Mouse (Mus musculus) heart, postnatal 0 days (tissue): Measurements from ENCODE around the gene Flvcr2. TPM values are rescaled to one million over a fixed set of nuclear protein-coding genes. Genes with fewer than 3 reads are reported as not detected.

ENCODE experiments used
- ATAC-seq: fragments of 200-750 bp; cut with Nextera tagmentation; 2 replicates; pipeline ENCODE4 v1.8.0; 2017; ENCODE audit warnings: low read depth, moderate number of reproducible peaks, moderate library complexity; ENCODE audit not compliant: insufficient read depth
- DNase-seq: peaks from one replicate; pipeline ENCODE4 v3.0.0-alpha.2; 2016; ENCODE audit warnings: low spot score
- H3K27ac ChIP-seq: fragments of 300-500 bp; sonication (generic); 2 replicates; pipeline ENCODE4 v1.5.1; 2014; ENCODE audit warnings: low read depth, mild to moderate bottlenecking
- H3K27me3 ChIP-seq: fragments of 300-500 bp; sonication (generic); 2 replicates; pipeline ENCODE4 v1.6.1; 2014; ENCODE audit warnings: low read length, mixed read lengths; ENCODE audit not compliant: control insufficient read depth, insufficient read depth
- H3K36me3 ChIP-seq: fragments of 300-500 bp; sonication (generic); replicated peaks from 2 replicates; pipeline ENCODE4 v1.6.1; 2014; ENCODE audit warnings: low read length, mixed read lengths; ENCODE audit not compliant: control insufficient read depth, insufficient read depth
- H3K4me1 ChIP-seq: fragments of 300-500 bp; sonication (generic); 2 replicates; pipeline ENCODE4 v1.6.1; 2014; ENCODE audit warnings: antibody characterized with exemption; ENCODE audit not compliant: control insufficient read depth, insufficient read depth
- H3K4me2 ChIP-seq: fragments of 300-500 bp; sonication (generic); 2 replicates; pipeline ENCODE4 v1.6.1; 2014; ENCODE audit warnings: low read depth, mild to moderate bottlenecking, low read length, moderate library complexity
- H3K4me3 ChIP-seq: fragments of 300-500 bp; sonication (generic); 2 replicates; pipeline ENCODE4 v1.5.1; 2014; ENCODE audit warnings: low read depth, low read length
- H3K9ac ChIP-seq: fragments of 300-500 bp; sonication (generic); replicated peaks from 2 replicates; pipeline ENCODE4 v1.6.1; 2014; ENCODE audit warnings: low read depth, low read length, mixed read lengths
- H3K9me3 ChIP-seq: fragments of 300-500 bp; sonication (generic); replicated peaks from 2 replicates; pipeline ENCODE4 v1.6.1; 2016; ENCODE audit warnings: low read length; ENCODE audit not compliant: control insufficient read depth
- CTCF ChIP-seq: IDR thresholded peaks from 2 replicates; pipeline ENCODE4 v1.5.1; 2016; ENCODE audit warnings: antibody characterized with exemption, control low read depth, low read depth
- EP300 ChIP-seq: IDR thresholded peaks from 2 replicates; pipeline ENCODE4 v1.6.1; 2016; ENCODE audit warnings: antibody characterized with exemption, low read depth
- WGBS: fragments of 180-500 bp; shearing (Covaris S2); extraction: QIAGEN DNeasy Blood & Tissue Kit; methylation state at CpG from one replicate; pipeline ENCODE4 v1.1.7; 2014; 5-methylcytosine and 5-hydroxymethylcytosine counted together
- polyA plus RNA-seq: library from polyadenylated mRNA; unstranded; fragments of >200 nt; fragmentation: Nextera tagmentation; extraction: Ambion mirVana; gene quantifications from 2 replicates; pipeline ENCODE4 v1.2.1, GENCODE M21; 2015
- total RNA-seq: library from RNA; depleted of rRNA; stranded (reverse); fragments of >200 nt; gene quantifications from 2 replicates; pipeline ENCODE4 v1.2.3, GENCODE M21; 2014; ENCODE audit warnings: low replicate concordance

Gene Flvcr2
- total and polyA plus RNA-seq, 2 experiments from 2014 or later, result 7.3 to 28.2 TPM

DNA sequence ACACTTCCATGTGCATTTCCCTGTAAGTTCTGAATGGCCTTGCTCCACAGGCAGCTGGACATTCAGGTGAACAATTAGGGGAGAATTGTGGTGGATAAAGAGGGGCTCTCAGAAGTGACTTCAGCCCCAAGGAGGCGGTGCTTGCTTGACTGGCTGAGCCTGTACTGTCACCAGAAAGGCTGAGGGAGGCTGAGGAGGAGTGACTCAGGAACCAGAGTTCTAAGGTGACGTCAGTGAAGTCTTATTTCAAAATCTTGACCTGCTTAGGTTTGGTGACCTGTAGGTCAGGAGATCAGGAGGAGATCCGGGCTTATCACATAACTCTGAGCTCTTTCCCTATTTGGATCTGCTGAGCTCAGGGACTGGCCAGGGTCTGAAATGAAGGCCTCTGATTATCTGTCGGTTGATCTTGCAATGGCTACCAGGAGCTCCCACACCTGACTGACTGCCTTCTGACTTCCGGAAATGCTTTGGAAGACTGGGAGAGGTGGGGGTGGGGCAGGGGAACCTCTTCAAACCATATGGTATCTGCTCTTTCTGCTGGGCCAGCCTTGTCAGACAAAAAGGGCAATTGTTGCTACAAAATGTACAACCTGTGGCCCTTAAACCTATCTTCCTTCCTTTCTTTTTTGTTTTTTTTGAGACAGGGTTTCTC is 8.4 kb downstream of the Flvcr2 start:
- H3K27ac ChIP-seq, result no peak overlapping the region
- H3K9ac ChIP-seq, result no peak overlapping the region
- DNase-seq, result no peak
- H3K36me3 ChIP-seq, result no peaks in the 10 kb centered on the region
- WGBS, result 54% methylated on average over 5 of the region's 5 CpGs
- H3K4me2 ChIP-seq, result no peak overlapping the region
- ATAC-seq, result 0 out of 2 replicates have a peak, but pooled peaks have one; percentile 33
- H3K4me1 ChIP-seq, result no peaks in the 10 kb centered on the region
- TF ChIP-seq CTCF (no peak), EP300 (no peak)
- H3K4me3 ChIP-seq, result no peak overlapping the region
- H3K27me3 ChIP-seq, result no peaks in the 10 kb centered on the region
- H3K9me3 ChIP-seq, result no peaks in the 10 kb centered on the region

DNA sequence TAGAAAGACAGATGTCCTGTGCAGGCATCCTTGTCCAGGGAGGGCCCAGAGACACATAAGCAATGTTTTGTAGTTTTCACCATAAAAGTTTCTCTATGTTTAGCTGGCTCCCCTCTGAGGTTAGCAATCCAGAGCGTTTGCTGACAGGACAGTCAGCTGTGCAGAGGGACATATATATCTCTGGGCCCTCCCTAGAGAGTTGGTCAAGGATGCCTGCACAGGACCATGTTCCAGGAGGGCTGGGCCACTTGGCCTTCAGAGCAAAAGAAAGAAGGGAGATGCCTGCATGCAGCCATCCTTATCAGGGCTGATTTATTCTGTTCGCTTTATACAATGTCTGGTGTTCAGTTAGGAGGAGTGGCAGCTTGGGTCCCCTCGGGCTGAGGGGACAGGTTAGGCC is 10.1 kb downstream of the Flvcr2 start:
- peak overlapping the region; percentile 27; the same call in 1 of the 2 replicates for H3K27ac ChIP-seq
- H3K9ac ChIP-seq, result no peak overlapping the region
- no peak overlapping the region for H3K4me3 ChIP-seq
- H3K36me3 ChIP-seq, result no peaks in the 10 kb centered on the region
- H3K4me1 ChIP-seq, result no peaks in the 10 kb centered on the region
- 52% methylated on average over 3 of the region's 3 CpGs for WGBS
- TF ChIP-seq EP300 (no peak), CTCF (no peak)
- ATAC-seq (no peak; the same call in 1 of the 2 replicates), DNase-seq (no peak)
- H3K4me2 ChIP-seq, result no peak overlapping the region
- no peaks in the 10 kb centered on the region for H3K9me3 ChIP-seq
- H3K27me3 ChIP-seq, result no peaks in the 10 kb centered on the region

DNA sequence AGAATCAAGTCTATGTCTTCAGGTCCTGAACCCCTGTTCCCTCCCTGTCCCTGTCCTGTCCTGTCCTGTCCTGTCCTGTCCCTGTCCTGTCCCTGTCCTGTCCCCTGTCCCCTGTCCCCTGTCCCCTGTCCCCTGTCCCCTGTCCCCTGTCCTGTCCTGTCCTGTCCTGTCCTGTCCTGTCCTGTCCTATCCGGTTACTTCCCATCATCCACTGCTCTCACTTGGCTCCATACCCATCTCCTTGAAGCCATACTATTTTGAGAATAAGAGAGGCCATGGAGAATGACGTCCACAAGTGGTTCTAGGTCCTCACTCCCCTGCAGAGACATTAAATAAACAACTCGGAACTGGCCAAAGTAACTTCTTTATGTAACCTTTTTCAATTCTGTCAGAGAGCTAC is 10.7 kb downstream of the Flvcr2 start:
- ATAC-seq (peak; percentile 62), DNase-seq (no peak)
- Histone ChIP-seq H3K4me1 (no peaks in the 10 kb centered on the region), H3K9ac (no peak overlapping the region), H3K36me3 (no peaks in the 10 kb centered on the region), H3K4me3 (no peak overlapping the region), H3K4me2 (no peak overlapping the region), H3K27ac (peak overlapping the region; percentile 27; the same call in 1 of the 2 replicates), H3K27me3 (no peaks in the 10 kb centered on the region), H3K9me3 (no peaks in the 10 kb centered on the region)
- TF ChIP-seq CTCF (no peak), EP300 (no peak)
- WGBS, result 30% methylated on average over 3 of the region's 3 CpGs

DNA sequence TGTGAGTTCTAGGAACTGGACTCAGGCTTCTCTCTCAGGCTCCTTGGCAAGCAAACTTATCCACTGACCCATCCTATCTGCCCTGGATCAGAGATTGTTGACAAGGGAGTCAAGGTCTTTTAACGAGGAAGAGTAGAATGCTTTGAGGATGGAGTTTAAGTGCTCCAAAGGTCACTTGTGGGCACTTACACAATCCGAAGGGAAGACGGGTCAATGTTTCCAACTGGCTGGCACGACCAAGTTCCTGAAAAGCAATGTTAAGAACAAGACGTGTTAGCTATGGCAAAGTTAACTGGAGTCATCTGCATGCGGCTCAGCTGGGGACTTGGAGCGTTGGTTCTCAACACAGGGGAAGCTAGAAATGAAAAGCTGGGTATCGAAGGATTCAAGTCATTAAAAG is 12.4 kb downstream of the Flvcr2 start:
- 74% methylated on average over 8 of the region's 8 CpGs for WGBS
- TF ChIP-seq EP300 (no peak), CTCF (no peak)

DNA sequence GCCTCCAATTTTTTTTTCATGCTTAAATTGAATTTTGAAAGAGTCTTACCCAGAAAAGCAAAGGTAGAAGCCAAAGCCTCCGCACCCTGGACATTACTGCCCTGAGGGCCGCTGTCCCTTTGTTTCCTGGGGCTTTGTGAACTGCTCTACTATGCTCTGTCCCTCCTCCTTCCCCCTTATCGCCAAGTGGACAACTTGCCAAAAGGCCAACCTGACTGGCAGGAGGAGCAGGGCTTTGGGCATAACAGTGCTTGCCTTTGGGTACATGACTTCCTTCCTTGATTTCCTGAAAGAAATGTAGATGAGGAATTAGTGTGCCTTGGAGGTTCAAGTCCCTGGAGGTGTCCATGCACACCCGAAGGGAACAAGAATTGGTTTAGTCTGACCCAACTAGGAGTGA is 15.1 kb downstream of the Flvcr2 start:
- H3K4me1 ChIP-seq, result peaks cover 24% of the 10 kb centered on the region
- TF ChIP-seq CTCF (no peak), EP300 (no peak)
- H3K36me3 ChIP-seq, result no peaks in the 10 kb centered on the region
- H3K9me3 ChIP-seq, result no peaks in the 10 kb centered on the region
- H3K4me2 ChIP-seq, result no peak overlapping the region
- peak overlapping the region; percentile 47 for H3K27ac ChIP-seq
- H3K9ac ChIP-seq, result no peak overlapping the region
- no peak overlapping the region for H3K4me3 ChIP-seq
- WGBS, result 50% methylated on average over 4 of the region's 4 CpGs
- ATAC-seq (0 out of 2 replicates have a peak, but pooled peaks have one; percentile 24), DNase-seq (peak; percentile 22)
- H3K27me3 ChIP-seq, result no peaks in the 10 kb centered on the region

More for the DNA sequence above, 12.4 kb downstream of the Flvcr2 start:
- no peak overlapping the region for H3K4me2 ChIP-seq
- no peaks in the 10 kb centered on the region for H3K27me3 ChIP-seq
- no peaks in the 10 kb centered on the region for H3K9me3 ChIP-seq
- H3K9ac ChIP-seq, result no peak overlapping the region
- no peaks in the 10 kb centered on the region for H3K36me3 ChIP-seq
- ATAC-seq (no peak), DNase-seq (no peak)
- 0 out of 2 replicates have a peak, but pooled peaks cover 2% of the 10 kb centered on the region for H3K4me1 ChIP-seq
- no peak overlapping the region for H3K27ac ChIP-seq
- no peak overlapping the region for H3K4me3 ChIP-seq

GRCm38 (mm10) chr12:85764686-85765085 is 18.3 kb downstream of the Flvcr2 start:
- Histone ChIP-seq H3K36me3 (no peaks in the 10 kb centered on the region), H3K27ac (no peak overlapping the region), H3K9ac (no peak overlapping the region), H3K4me3 (no peak overlapping the region), H3K4me1 (peaks cover 25% of the 10 kb centered on the region), H3K27me3 (no peaks in the 10 kb centered on the region), H3K9me3 (no peaks in the 10 kb centered on the region), H3K4me2 (no peak overlapping the region)
- TF ChIP-seq CTCF (no peak), EP300 (no peak)
- ATAC-seq (peak; percentile 48; the same call in 1 of the 2 replicates), DNase-seq (peak; percentile 24)
- 0% methylated on average over 1 of the region's 1 CpGs for WGBS
